Mouse (Mus musculus) ES-Bruce4 (cell line): ENCODE data around the gene 2610301B20Rik. TPM values are rescaled to one million over a fixed set of nuclear protein-coding genes. Genes with fewer than 3 reads are reported as not detected.
"Not testable (repeated sequence)": the region's sequence is repeated elsewhere in the genome, so short reads cannot be mapped to it uniquely, and the experiment has no call there.

Experiments used
- H3K27ac ChIP-seq: 2 replicates; pipeline ENCODE4 v1.5.1; 2012; ENCODE audit warnings: low read length, inconsistent platforms; ENCODE audit not compliant: insufficient read depth
- H3K27me3 ChIP-seq: 2 replicates; pipeline ENCODE4 v1.6.1; 2012; ENCODE audit warnings: mild to moderate bottlenecking, low read length, inconsistent platforms; ENCODE audit not compliant: control insufficient read depth, poor library complexity, insufficient read depth, severe bottlenecking
- H3K36me3 ChIP-seq: 2 replicates; pipeline ENCODE4 v1.6.1; 2012; ENCODE audit warnings: inconsistent platforms, mild to moderate bottlenecking, low read length, moderate library complexity; ENCODE audit not compliant: control insufficient read depth, poor library complexity, insufficient read depth, severe bottlenecking
- H3K4me1 ChIP-seq: one replicate; pipeline ENCODE4 v1.8.1; 2011; ENCODE audit warnings: low read length; ENCODE audit not compliant: control insufficient read depth, insufficient read depth
- H3K4me3 ChIP-seq: 2 replicates; pipeline ENCODE4 v1.5.1; 2011; ENCODE audit warnings: low read depth, mild to moderate bottlenecking, low read length
- H3K9ac ChIP-seq: 2 replicates; pipeline ENCODE4 v1.6.1; 2012; ENCODE audit warnings: low read depth, mild to moderate bottlenecking, inconsistent platforms; ENCODE audit not compliant: poor library complexity, severe bottlenecking
- H3K9me3 ChIP-seq: replicated peaks from 2 replicates; pipeline ENCODE4 v1.6.1; 2012; ENCODE audit warnings: mild to moderate bottlenecking, low read length, inconsistent platforms; ENCODE audit not compliant: control insufficient read depth, poor library complexity, insufficient read depth, severe bottlenecking
- CTCF ChIP-seq: IDR thresholded peaks from one replicate; pipeline ENCODE4 v1.8.1; 2011; ENCODE audit warnings: low read depth, low read length
- EP300 ChIP-seq: IDR thresholded peaks from 2 replicates; pipeline ENCODE4 v1.6.1; 2011; ENCODE audit warnings: low read depth, low read length; ENCODE audit not compliant: insufficient read depth
- POLR2A ChIP-seq: IDR thresholded peaks from one replicate; pipeline ENCODE4 v1.8.1; 2011; ENCODE audit warnings: low read length; ENCODE audit not compliant: insufficient read depth
- polyA plus RNA-seq: library from polyadenylated mRNA; stranded (reverse); fragments of >200 nt; gene quantifications from 2 replicates; pipeline ENCODE4 v1.2.4, GENCODE M21; 2011; ENCODE audit warnings: low read depth; ENCODE audit not compliant: missing spikeins, insufficient read depth, insufficient read length

Gene 2610301B20Rik
- polyA plus RNA-seq, 1 experiment = 16.9 TPM

GRCm38 (mm10) chr4:10851013-10851412 lies 23.3 kb upstream of the 2610301B20Rik start:
- Histone ChIP-seq H3K9ac (no peak overlapping the region), H3K4me3 (no peak overlapping the region), H3K36me3 (no peaks in the 10 kb centered on the region), H3K9me3 (0 out of 2 replicates have a peak, but pooled peaks cover 2% of the 10 kb centered on the region), H3K27me3 (no peaks in the 10 kb centered on the region; the same call in none of the 2 replicates), H3K27ac (no peak overlapping the region), H3K4me1 (no peaks in the 10 kb centered on the region)
- TF ChIP-seq EP300 = no peak
- TF ChIP-seq CTCF = no peak
- no peak for TF ChIP-seq POLR2A

GRCm38 (mm10) chr4:10859174-10859573 lies 15.1 kb upstream of the 2610301B20Rik start:
- no peak overlapping the region for H3K9ac ChIP-seq
- no peak overlapping the region for H3K27ac ChIP-seq
- H3K9me3 ChIP-seq = peaks cover 5% of the 10 kb centered on the region; the same call in 1 of the 2 replicates
- H3K4me3 ChIP-seq = no peak overlapping the region
- no peaks in the 10 kb centered on the region for H3K4me1 ChIP-seq
- TF ChIP-seq POLR2A (no peak), CTCF (no peak), EP300 (no peak)
- no peaks in the 10 kb centered on the region; the same call in 1 of the 2 replicates for H3K27me3 ChIP-seq
- no peaks in the 10 kb centered on the region for H3K36me3 ChIP-seq

- Histone ChIP-seq H3K36me3 (no peaks in the 10 kb centered on the region), H3K4me1 (no peaks in the 10 kb centered on the region), H3K9me3 (peaks cover 11% of the 10 kb centered on the region), H3K27me3 (no peaks in the 10 kb centered on the region; the same call in 1 of the 2 replicates), H3K4me3 (no peak overlapping the region), H3K27ac (no peak overlapping the region), H3K9ac (no peak overlapping the region)
- TF ChIP-seq EP300 = no peak
- no peak for TF ChIP-seq CTCF
- TF ChIP-seq POLR2A = no peak
Observed at GRCm38 (mm10) chr4:10859911-10860581, 14.3 kb upstream of the 2610301B20Rik start.

- Histone ChIP-seq H3K9me3 (peaks cover 13% of the 10 kb centered on the region), H3K36me3 (no peaks in the 10 kb centered on the region), H3K4me3 (no peak overlapping the region), H3K4me1 (no peaks in the 10 kb centered on the region), H3K27ac (no peak overlapping the region), H3K27me3 (no peaks in the 10 kb centered on the region), H3K9ac (no peak overlapping the region)
- TF ChIP-seq EP300 = no peak
- no peak for TF ChIP-seq CTCF
Observed at GRCm38 (mm10) chr4:10860825-10861224, 13.5 kb upstream of the 2610301B20Rik start.

- not testable (repeated sequence) for H3K27ac ChIP-seq, H3K4me1 ChIP-seq, H3K9ac ChIP-seq, H3K36me3 ChIP-seq, H3K4me3 ChIP-seq, H3K27me3 ChIP-seq
- peaks cover 13% of the 10 kb centered on the region for H3K9me3 ChIP-seq
Observed at GRCm38 (mm10) chr4:10862882-10863281, 11.4 kb upstream of the 2610301B20Rik start.

GRCm38 (mm10) chr4:10872231-10872630 lies 2.1 kb upstream of the 2610301B20Rik start:
- Histone ChIP-seq H3K36me3 (no peaks in the 10 kb centered on the region), H3K4me3 (no peak overlapping the region), H3K27me3 (no peaks in the 10 kb centered on the region), H3K27ac (no peak overlapping the region), H3K9ac (no peak overlapping the region), H3K9me3 (peaks cover 13% of the 10 kb centered on the region), H3K4me1 (no peaks in the 10 kb centered on the region)
- no peak for TF ChIP-seq POLR2A
- TF ChIP-seq EP300 = no peak
- no peak for TF ChIP-seq CTCF
